8 mouse cellular contexts compared by ENCODE assay signal in genomic region chr19:29805917-29806785, GRCm38 (mm10). TPM values are rescaled to one million over a fixed set of nuclear protein-coding genes. Genes with fewer than 3 reads are reported as not detected.
A peak's percentile ranks its signal among the peaks of the same experiment; 100 is the strongest.
DNase-seq lines count a peak whose midpoint lies in the region; ATAC-seq lines count a peak whose summit lies in the region.

Gene 9930021J03Rik (minus strand): TSS chr19:29805989.

- peak; percentile 100 for DNase-seq in adipocyte (ENCODE audit: low spot score)
- peak; percentile 99 for DNase-seq in embryo, embryonic 10 days (ENCODE audit: low spot score)
- peak; percentile 99 for DNase-seq in gastrocnemius, postnatal 10 days
- peak; percentile 99 for DNase-seq in induced T-regulatory cell, adult 2 months (ENCODE audit: low read depth)
- peak; percentile 93 to 99 for DNase-seq in left cerebral cortex, adult 9 months (ENCODE audit: low spot score in 2 of 2)
- peak; percentile 99 for DNase-seq in right cerebral cortex, postnatal 14 days
- DNase-seq in urinary bladder, postnatal 36 days (ENCODE audit: low spot score in 2 of 2), result peak; percentile 97 to 99

- peak; percentile 92 for ATAC-seq in megakaryocyte progenitor cell, adult 5-6 weeks (replicated peaks; ENCODE audit: poor library complexity)

RNA-seq across cellular contexts. Expression of gene 9930021J03Rik, which starts in this region (rescaled TPM):
- total RNA-seq in gastrocnemius, postnatal 10 days (2021), result 10 to 100 TPM; 12.4 to 16.1 TPM
- total RNA-seq in megakaryocyte progenitor cell, adult 5-6 weeks (2015), result 34.2 and 45.2 TPM in 2 replicates
- total RNA-seq in megakaryocyte progenitor cell, adult 5-6 weeks (2017), result 12.2 and 13.1 TPM in 2 replicates

Comparison
In these comparisons a context has a peak if more than half of its experiments do, and no peak if none do; other contexts are left out.
1. Peak in every context shown above with its lines: DNase-seq and ATAC-seq.